Mouse (Mus musculus): ENCODE results near the gene Ift20. TPM values are rescaled to one million over a fixed set of nuclear protein-coding genes. Genes with fewer than 3 reads are reported as not detected.
"Not testable (repeated sequence)": the region's sequence is repeated elsewhere in the genome, so short reads cannot be mapped to it uniquely, and the experiment has no call there.

Ift20 gene
- polyA plus RNA-seq, 1 experiment from 2014 or later, result 157 TPM

DNA sequence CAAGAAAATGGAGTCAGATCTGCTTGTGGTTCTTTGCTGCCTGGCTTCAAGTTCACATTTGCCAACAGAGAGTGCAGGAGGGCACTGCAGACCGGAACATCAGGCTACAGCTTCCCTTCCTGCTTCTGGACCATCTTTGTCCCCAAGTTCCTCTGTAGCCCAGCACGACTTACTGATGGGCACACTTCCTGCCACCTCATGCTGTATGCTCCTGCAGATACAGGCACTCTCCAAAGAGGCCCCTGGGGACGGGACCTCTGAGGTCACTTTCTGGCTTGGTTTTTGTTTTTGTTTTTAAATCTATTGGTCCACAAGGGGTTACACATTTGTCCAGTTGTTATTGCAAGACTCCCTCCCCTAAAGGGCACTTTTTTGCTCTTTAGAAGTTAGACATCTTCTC lies 33.6 kb downstream of the Ift20 start:
- Histone ChIP-seq H3K36me3 (ENCODE audit: control insufficient read depth, insufficient read depth, low read length) (0 out of 2 replicates have a peak, but pooled peaks cover 3% of the 10 kb centered on the region), H3K4me2 (ENCODE audit: low read depth, low read length) (no peak overlapping the region), H3K9ac (ENCODE audit: low read length) (no peak overlapping the region), H3K27ac (ENCODE audit: low read length) (no peak overlapping the region), H3K9me3 (replicated peaks; ENCODE audit: control insufficient read depth, low read length) (no peaks in the 10 kb centered on the region), H3K4me3 (replicated peaks; ENCODE audit: low read length) (no peak overlapping the region), H3K4me1 (ENCODE audit: control insufficient read depth, insufficient read depth, low read length) (no peaks in the 10 kb centered on the region), H3K27me3 (ENCODE audit: control insufficient read depth, insufficient read depth, low read length) (no peaks in the 10 kb centered on the region)
- WGBS, result 70% methylated on average over 3 of the region's 3 CpGs
- no peak for ATAC-seq (ENCODE audit: insufficient read depth, low FRiP score)

DNA sequence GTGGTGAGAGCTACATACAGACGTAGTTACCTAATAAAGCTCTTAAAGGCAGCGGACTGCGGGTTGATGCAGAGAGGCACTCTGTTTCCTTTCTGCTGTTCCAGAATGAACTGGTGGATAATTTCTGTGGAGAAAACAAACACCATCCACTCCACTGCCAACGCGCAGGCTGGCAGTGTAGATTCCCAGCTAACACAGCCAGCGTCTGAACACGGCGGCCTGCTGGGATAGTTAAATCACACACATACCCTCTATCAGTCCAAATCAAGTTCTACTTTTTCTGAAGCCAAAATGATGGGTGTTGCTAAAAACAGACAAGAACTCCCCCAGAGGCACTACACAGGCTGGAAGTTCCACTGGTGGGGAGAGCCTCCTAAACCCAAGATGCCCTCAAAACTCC lies 35.3 kb downstream of the Ift20 start:
- no peak for ATAC-seq (ENCODE audit: insufficient read depth, low FRiP score)

GRCm38 (mm10) chr11:78571854-78572253 lies 35.7 kb downstream of the Ift20 start:
- H3K36me3 ChIP-seq (ENCODE audit: control insufficient read depth, insufficient read depth, low read length), result 0 out of 2 replicates have a peak, but pooled peaks cover 3% of the 10 kb centered on the region
- H3K9me3 ChIP-seq (replicated peaks; ENCODE audit: control insufficient read depth, low read length), result no peaks in the 10 kb centered on the region
- H3K9ac ChIP-seq (ENCODE audit: low read length), result no peak overlapping the region
- no peak overlapping the region for H3K4me3 ChIP-seq (replicated peaks; ENCODE audit: low read length)
- ATAC-seq (ENCODE audit: insufficient read depth, low FRiP score), result no peak
- WGBS, result 87% methylated on average over 6 of the region's 6 CpGs
- H3K4me2 ChIP-seq (ENCODE audit: low read depth, low read length), result no peak overlapping the region
- H3K27ac ChIP-seq (ENCODE audit: low read length), result no peak overlapping the region
- no peaks in the 10 kb centered on the region for H3K4me1 ChIP-seq (ENCODE audit: control insufficient read depth, insufficient read depth, low read length)
- no peaks in the 10 kb centered on the region for H3K27me3 ChIP-seq (ENCODE audit: control insufficient read depth, insufficient read depth, low read length)

More for the DNA sequence above, 35.3 kb downstream of the Ift20 start:
- Histone ChIP-seq H3K4me2 (ENCODE audit: low read depth, low read length) (no peak overlapping the region), H3K4me1 (ENCODE audit: control insufficient read depth, insufficient read depth, low read length) (no peaks in the 10 kb centered on the region), H3K36me3 (ENCODE audit: control insufficient read depth, insufficient read depth, low read length) (0 out of 2 replicates have a peak, but pooled peaks cover 3% of the 10 kb centered on the region), H3K9me3 (replicated peaks; ENCODE audit: control insufficient read depth, low read length) (no peaks in the 10 kb centered on the region), H3K9ac (ENCODE audit: low read length) (no peak overlapping the region), H3K27ac (ENCODE audit: low read length) (no peak overlapping the region), H3K4me3 (replicated peaks; ENCODE audit: low read length) (no peak overlapping the region), H3K27me3 (ENCODE audit: control insufficient read depth, insufficient read depth, low read length) (no peaks in the 10 kb centered on the region)
- 95% methylated on average over 8 of the region's 8 CpGs for WGBS

- WGBS, result 96% methylated on average over 3 of the region's 4 CpGs
- not testable (repeated sequence) for ATAC-seq (ENCODE audit: insufficient read depth, low FRiP score); H3K4me3 ChIP-seq (replicated peaks; ENCODE audit: low read length); H3K9ac ChIP-seq (ENCODE audit: low read length); H3K4me1 ChIP-seq (ENCODE audit: control insufficient read depth, insufficient read depth, low read length); H3K36me3 ChIP-seq (ENCODE audit: control insufficient read depth, insufficient read depth, low read length); H3K27ac ChIP-seq (ENCODE audit: low read length); H3K4me2 ChIP-seq (ENCODE audit: low read depth, low read length); H3K27me3 ChIP-seq (ENCODE audit: control insufficient read depth, insufficient read depth, low read length); H3K9me3 ChIP-seq (replicated peaks; ENCODE audit: control insufficient read depth, low read length)
Measured at GRCm38 (mm10) chr11:78574031-78574430, 37.9 kb downstream of the Ift20 start.

GRCm38 (mm10) chr11:78574536-78574935 lies 38.4 kb downstream of the Ift20 start:
- no peaks in the 10 kb centered on the region for H3K27me3 ChIP-seq (ENCODE audit: control insufficient read depth, insufficient read depth, low read length)
- no peak overlapping the region for H3K9ac ChIP-seq (ENCODE audit: low read length)
- H3K4me3 ChIP-seq (replicated peaks; ENCODE audit: low read length), result no peak overlapping the region
- H3K36me3 ChIP-seq (ENCODE audit: control insufficient read depth, insufficient read depth, low read length), result 0 out of 2 replicates have a peak, but pooled peaks cover 3% of the 10 kb centered on the region
- H3K9me3 ChIP-seq (replicated peaks; ENCODE audit: control insufficient read depth, low read length), result no peaks in the 10 kb centered on the region
- 70% methylated on average over 3 of the region's 3 CpGs for WGBS
- H3K27ac ChIP-seq (ENCODE audit: low read length), result no peak overlapping the region
- H3K4me1 ChIP-seq (ENCODE audit: control insufficient read depth, insufficient read depth, low read length), result no peaks in the 10 kb centered on the region
- H3K4me2 ChIP-seq (ENCODE audit: low read depth, low read length), result no peak overlapping the region
- no peak for ATAC-seq (ENCODE audit: insufficient read depth, low FRiP score)

- Histone ChIP-seq H3K9ac (ENCODE audit: low read length) (no peak overlapping the region), H3K27me3 (ENCODE audit: control insufficient read depth, insufficient read depth, low read length) (no peaks in the 10 kb centered on the region), H3K9me3 (replicated peaks; ENCODE audit: control insufficient read depth, low read length) (no peaks in the 10 kb centered on the region), H3K4me1 (ENCODE audit: control insufficient read depth, insufficient read depth, low read length) (no peaks in the 10 kb centered on the region), H3K36me3 (ENCODE audit: control insufficient read depth, insufficient read depth, low read length) (0 out of 2 replicates have a peak, but pooled peaks cover 3% of the 10 kb centered on the region), H3K4me3 (replicated peaks; ENCODE audit: low read length) (no peak overlapping the region), H3K4me2 (ENCODE audit: low read depth, low read length) (no peak overlapping the region), H3K27ac (ENCODE audit: low read length) (no peak overlapping the region)
- 44% methylated on average over 2 of the region's 2 CpGs for WGBS
- ATAC-seq (ENCODE audit: insufficient read depth, low FRiP score), result no peak
Measured at GRCm38 (mm10) chr11:78574975-78575374, 38.8 kb downstream of the Ift20 start.

- Histone ChIP-seq H3K27me3 (ENCODE audit: control insufficient read depth, insufficient read depth, low read length) (no peaks in the 10 kb centered on the region), H3K9ac (ENCODE audit: low read length) (no peak overlapping the region), H3K27ac (ENCODE audit: low read length) (no peak overlapping the region), H3K4me2 (ENCODE audit: low read depth, low read length) (no peak overlapping the region), H3K4me3 (replicated peaks; ENCODE audit: low read length) (no peak overlapping the region), H3K9me3 (replicated peaks; ENCODE audit: control insufficient read depth, low read length) (no peaks in the 10 kb centered on the region), H3K4me1 (ENCODE audit: control insufficient read depth, insufficient read depth, low read length) (no peaks in the 10 kb centered on the region), H3K36me3 (ENCODE audit: control insufficient read depth, insufficient read depth, low read length) (peaks cover 10% of the 10 kb centered on the region; the same call in 1 of the 2 replicates)
- WGBS, result 88% methylated on average over 6 of the region's 6 CpGs
- ATAC-seq (ENCODE audit: insufficient read depth, low FRiP score), result no peak
Measured at GRCm38 (mm10) chr11:78582848-78583247, 46.7 kb downstream of the Ift20 start.

- no peak overlapping the region for H3K4me2 ChIP-seq (ENCODE audit: low read depth, low read length)
- no peaks in the 10 kb centered on the region for H3K9me3 ChIP-seq (replicated peaks; ENCODE audit: control insufficient read depth, low read length)
- no peaks in the 10 kb centered on the region for H3K4me1 ChIP-seq (ENCODE audit: control insufficient read depth, insufficient read depth, low read length)
- 0 out of 2 replicates have a peak, but pooled peaks cover 10% of the 10 kb centered on the region for H3K36me3 ChIP-seq (ENCODE audit: control insufficient read depth, insufficient read depth, low read length)
- H3K27ac ChIP-seq (ENCODE audit: low read length), result no peak overlapping the region
- no peak for ATAC-seq (ENCODE audit: insufficient read depth, low FRiP score)
- H3K4me3 ChIP-seq (replicated peaks; ENCODE audit: low read length), result no peak overlapping the region
- no peak overlapping the region for H3K9ac ChIP-seq (ENCODE audit: low read length)
- no peaks in the 10 kb centered on the region for H3K27me3 ChIP-seq (ENCODE audit: control insufficient read depth, insufficient read depth, low read length)
Measured at GRCm38 (mm10) chr11:78586099-78586498, 49.9 kb downstream of the Ift20 start.

- 91% methylated on average over 1 of the region's 1 CpGs for WGBS
- not testable (repeated sequence) for H3K4me2 ChIP-seq (ENCODE audit: low read depth, low read length); H3K4me1 ChIP-seq (ENCODE audit: control insufficient read depth, insufficient read depth, low read length); H3K9ac ChIP-seq (ENCODE audit: low read length); H3K9me3 ChIP-seq (replicated peaks; ENCODE audit: control insufficient read depth, low read length); H3K36me3 ChIP-seq (ENCODE audit: control insufficient read depth, insufficient read depth, low read length); H3K4me3 ChIP-seq (replicated peaks; ENCODE audit: low read length); H3K27ac ChIP-seq (ENCODE audit: low read length); ATAC-seq (ENCODE audit: insufficient read depth, low FRiP score); H3K27me3 ChIP-seq (ENCODE audit: control insufficient read depth, insufficient read depth, low read length)
Measured at GRCm38 (mm10) chr11:78587677-78588076, 51.5 kb downstream of the Ift20 start.
